Mouse (Mus musculus): ENCODE results near the gene Olfr837.
"Not testable (repeated sequence)": the region's sequence is repeated elsewhere in the genome, so short reads cannot be mapped to it uniquely, and the experiment has no call there.

The Olfr837 gene

GRCm38 (mm10) chr9:19136017-19136416 lies at the start of gene Olfr837:
Olfr837 (plus strand) TSS chr9:19136317.
- DNase-seq (ENCODE audit: inconsistent age in 2 of 2, low spot score in 1 of 2) = no peak

GRCm38 (mm10) chr9:19092889-19093753 lies 43.0 kb upstream of the Olfr837 start:
- not testable (repeated sequence) for DNase-seq (ENCODE audit: inconsistent age in 2 of 2, low spot score in 1 of 2)

DNA sequence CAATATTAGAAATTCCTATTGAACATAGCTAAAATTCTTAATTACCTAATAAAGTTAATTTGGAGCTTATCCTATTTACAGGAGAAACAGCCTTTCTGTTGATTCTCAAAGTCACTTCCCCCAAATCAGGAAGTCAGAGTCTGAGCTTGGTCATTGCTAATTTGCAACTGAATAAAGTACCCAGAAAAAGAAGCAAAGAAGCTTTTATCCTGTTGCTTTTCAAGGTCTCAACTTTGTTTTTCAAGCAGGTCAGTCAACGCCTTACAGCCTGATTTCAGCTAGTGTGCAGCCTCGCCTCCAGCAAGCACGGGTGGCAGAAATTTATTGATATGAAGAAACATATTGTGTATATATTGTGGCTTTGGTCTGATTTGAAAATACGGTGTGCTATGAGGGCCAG lies 38.8 kb upstream of the Olfr837 start:
- DNase-seq (ENCODE audit: inconsistent age in 2 of 2, low spot score in 1 of 2) = no peak

DNA sequence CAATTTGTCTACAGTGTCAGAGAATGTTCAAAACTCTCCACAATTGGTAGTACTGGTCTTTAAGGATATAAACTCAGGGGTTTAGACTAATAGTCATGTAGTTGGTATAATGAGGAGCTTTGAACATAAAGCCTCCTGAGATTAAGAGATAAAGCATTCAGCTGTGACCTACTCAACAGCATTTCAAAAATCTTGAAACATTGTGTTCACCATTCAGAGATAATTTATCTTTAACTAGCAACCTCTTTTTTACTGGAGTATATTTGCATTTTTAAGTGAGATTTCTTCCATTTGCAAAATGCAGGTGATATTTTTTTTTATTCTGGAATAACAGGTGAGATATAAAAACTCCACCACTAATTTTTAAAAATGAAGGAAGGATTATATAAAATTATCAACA lies 16.0 kb upstream of the Olfr837 start, which contains the start of gene Olfr836:
Gene Olfr836 (plus strand): TSS at position 301 of the 400 bp plus-strand sequence.
- DNase-seq (ENCODE audit: inconsistent age in 2 of 2, low spot score in 1 of 2) = no peak

DNA sequence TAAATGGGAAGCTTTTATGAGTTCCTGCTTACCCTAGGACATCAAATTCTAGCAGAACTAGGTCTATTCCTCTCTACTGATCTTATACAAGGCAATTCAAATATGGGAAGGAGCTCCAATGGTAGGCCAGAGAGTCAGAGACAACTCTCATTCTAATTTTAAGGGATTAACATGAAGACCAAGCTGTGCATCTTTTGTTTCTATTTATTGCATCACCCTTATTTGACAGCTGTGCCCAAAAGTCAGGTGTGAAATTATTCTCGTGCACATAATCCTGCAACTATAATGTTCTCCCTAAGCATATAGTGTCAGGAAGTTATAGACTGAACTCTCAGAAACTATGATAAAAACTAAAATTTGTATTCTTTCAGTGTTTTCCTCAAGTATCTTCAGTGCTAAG lies 41.1 kb downstream of the Olfr837 start, which contains the start of gene Olfr839-ps1:
Gene Olfr839-ps1 (minus strand): TSS at position 101 of the 400 bp plus-strand sequence.
- DNase-seq (ENCODE audit: inconsistent age in 2 of 2, low spot score in 1 of 2) = no peak

All from adrenal gland, adult (tissue).